Mouse (Mus musculus) midbrain, postnatal 0 days (tissue): ENCODE results near the gene Rybp. TPM values are rescaled to one million over a fixed set of nuclear protein-coding genes. Genes with fewer than 3 reads are reported as not detected.

Experiments
- ATAC-seq: fragments of 200-750 bp; cut with Nextera tagmentation; 2 replicates; pipeline ENCODE4 v1.8.0; 2017; ENCODE audit warnings: moderate number of reproducible peaks, mild to moderate bottlenecking, moderate TSS enrichment, moderate library complexity; ENCODE audit not compliant: low FRiP score
- DNase-seq: peaks from one replicate; pipeline ENCODE4 v3.0.0-alpha.2; 2015; ENCODE audit warnings: low spot score
- H3K27ac ChIP-seq: fragments of 300-500 bp; sonication (generic); 2 replicates; pipeline ENCODE4 v1.5.1; 2014; ENCODE audit warnings: low read depth, mild to moderate bottlenecking, low read length, mixed read lengths
- H3K27me3 ChIP-seq: fragments of 300-500 bp; sonication (generic); 2 replicates; pipeline ENCODE4 v1.6.1; 2014; ENCODE audit warnings: low read length, control low read depth, mixed read lengths; ENCODE audit not compliant: insufficient read depth
- H3K36me3 ChIP-seq: fragments of 300-500 bp; sonication (generic); 2 replicates; pipeline ENCODE4 v1.6.1; 2014; ENCODE audit warnings: low read length, control low read depth, mixed read lengths; ENCODE audit not compliant: insufficient read depth
- H3K4me1 ChIP-seq: fragments of 300-500 bp; sonication (generic); 2 replicates; pipeline ENCODE4 v1.6.1; 2014; ENCODE audit warnings: mild to moderate bottlenecking, control low read depth, antibody characterized with exemption, low read length, mixed read lengths; ENCODE audit not compliant: insufficient read depth
- H3K4me2 ChIP-seq: fragments of 300-500 bp; sonication (generic); 2 replicates; pipeline ENCODE4 v1.6.1; 2014; ENCODE audit warnings: low read depth, mild to moderate bottlenecking, low read length, mixed read lengths; ENCODE audit not compliant: poor library complexity, severe bottlenecking
- H3K4me3 ChIP-seq: fragments of 300-500 bp; sonication (generic); 2 replicates; pipeline ENCODE4 v1.5.1; 2014; ENCODE audit warnings: low read depth, mild to moderate bottlenecking, low read length, moderate library complexity
- H3K9ac ChIP-seq: fragments of 300-500 bp; sonication (generic); replicated peaks from 2 replicates; pipeline ENCODE4 v1.6.1; 2014; ENCODE audit warnings: mild to moderate bottlenecking, low read length, moderate library complexity, mixed read lengths; ENCODE audit not compliant: poor library complexity, severe bottlenecking
- H3K9me3 ChIP-seq: fragments of 300-500 bp; sonication (generic); 2 replicates; pipeline ENCODE4 v1.6.1; 2016; ENCODE audit warnings: low read length, control low read depth
- CTCF ChIP-seq: IDR thresholded peaks from 2 replicates; pipeline ENCODE4 v1.5.1; 2016; ENCODE audit warnings: antibody characterized with exemption, mild to moderate bottlenecking
- WGBS: fragments of 180-500 bp; shearing (Covaris S2); extraction: QIAGEN DNeasy Blood & Tissue Kit; methylation state at CpG from one replicate; pipeline ENCODE4 v1.1.7; 2014; 5-methylcytosine and 5-hydroxymethylcytosine counted together
- polyA plus RNA-seq: library from polyadenylated mRNA; unstranded; fragments of >200 nt; fragmentation: Nextera tagmentation; extraction: Ambion mirVana; gene quantifications from 2 replicates; pipeline ENCODE4 v1.2.1, GENCODE M21; 2015
- total RNA-seq: library from RNA; depleted of rRNA; stranded (reverse); fragments of >200 nt; gene quantifications from 2 replicates; pipeline ENCODE4 v1.2.3, GENCODE M21; 2014

The Rybp gene
- total and polyA plus RNA-seq, 2 experiments from 2014 or later: 29.6 to 36.0 TPM

DNA sequence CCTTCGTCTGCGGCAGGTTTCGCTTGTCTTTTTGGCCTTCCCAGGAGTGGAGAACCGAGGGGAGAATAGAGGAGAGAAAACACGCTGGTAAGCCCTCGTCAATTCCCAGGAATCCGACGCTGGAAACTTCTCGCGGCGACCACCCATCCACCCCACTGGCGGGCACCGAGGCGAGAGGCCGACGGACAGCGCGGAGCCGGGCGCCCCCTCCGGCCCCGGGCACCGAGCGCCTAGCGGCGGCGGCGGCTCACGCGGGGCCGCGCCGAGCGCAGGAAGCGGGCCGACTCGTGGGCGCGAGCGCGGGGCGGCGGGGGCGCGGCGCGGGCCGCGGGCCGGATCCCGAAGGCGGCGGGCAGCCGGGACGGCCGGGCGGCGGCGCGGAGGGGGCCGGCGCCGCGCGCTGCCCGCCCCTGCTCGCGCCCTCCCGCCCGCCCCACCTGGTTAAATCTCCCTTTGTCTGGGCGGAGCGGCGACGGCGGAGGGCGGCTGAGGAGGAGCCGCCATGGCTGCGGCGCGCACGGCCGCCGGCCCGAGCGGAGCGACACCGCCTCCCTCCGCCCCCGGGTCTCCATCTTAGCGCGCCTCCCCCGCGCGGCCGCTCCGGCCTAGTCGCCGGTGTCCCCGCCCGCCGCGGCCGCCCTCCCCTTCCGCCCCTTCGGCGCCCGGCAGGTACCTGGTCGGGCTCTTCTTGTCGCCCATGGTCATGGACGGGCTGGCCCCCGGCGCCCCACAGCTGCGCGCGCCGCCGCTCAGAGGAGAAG lies 532 bp downstream of the Rybp start:
- Histone ChIP-seq H3K4me2 (peak overlapping the region; percentile 67), H3K9me3 (no peaks in the 10 kb centered on the region)
- peak; percentile 66 for DNase-seq

DNA sequence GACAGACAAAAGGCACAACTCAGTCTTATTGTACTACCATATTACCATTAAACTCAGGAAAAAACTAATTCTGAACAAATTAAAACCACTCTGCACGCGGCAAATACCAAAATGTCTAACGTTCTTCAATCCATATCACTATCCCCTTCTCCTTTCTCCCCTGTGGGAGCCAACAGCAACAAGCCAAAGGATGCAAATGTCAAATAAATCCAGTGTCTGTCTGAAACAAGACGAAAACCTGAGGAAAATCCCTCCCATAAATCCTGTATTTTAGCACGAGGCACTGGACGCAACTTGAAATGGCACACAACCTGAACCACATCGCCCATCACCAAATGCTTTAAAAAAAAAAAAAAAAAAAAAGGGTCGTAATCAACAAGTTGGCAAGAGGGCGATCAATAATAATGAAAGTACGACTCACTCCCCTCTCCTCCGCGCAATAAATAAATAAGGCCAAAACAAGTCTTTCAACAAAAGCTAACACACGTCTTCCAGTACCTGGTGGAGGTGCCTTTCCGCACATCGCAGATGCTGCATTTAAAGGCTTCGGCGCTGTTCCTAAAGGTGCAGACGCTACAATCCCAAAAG lies 1.2 kb downstream of the Rybp start:
- Histone ChIP-seq H3K9ac (peak overlapping the region; percentile 96), H3K4me2 (peak overlapping the region; percentile 67), H3K9me3 (no peaks in the 10 kb centered on the region), H3K36me3 (no peaks in the 10 kb centered on the region), H3K4me1 (peaks cover 3% of the 10 kb centered on the region; the same call in 1 of the 2 replicates), H3K27me3 (no peaks in the 10 kb centered on the region; the same call in 1 of the 2 replicates), H3K4me3 (peak overlapping the region; percentile 67), H3K27ac (peak overlapping the region; percentile 94)
- ATAC-seq: no peak
- 2% methylated on average over 18 of the region's 18 CpGs for WGBS
- DNase-seq: no peak
- TF ChIP-seq CTCF: no peak

More for the DNA sequence above, 532 bp downstream of the Rybp start:
- Histone ChIP-seq H3K36me3 (no peaks in the 10 kb centered on the region), H3K9ac (peak overlapping the region; percentile 96), H3K4me1 (peaks cover 3% of the 10 kb centered on the region; the same call in 1 of the 2 replicates), H3K4me3 (peak overlapping the region; percentile 67), H3K27ac (peak overlapping the region; percentile 94), H3K27me3 (no peaks in the 10 kb centered on the region; the same call in 1 of the 2 replicates)
- ATAC-seq: peak; percentile 80
- TF ChIP-seq CTCF: no peak; the same call in 1 of the 2 replicates
- WGBS: under 1% methylated on average over 46 of the region's 117 CpGs

DNA sequence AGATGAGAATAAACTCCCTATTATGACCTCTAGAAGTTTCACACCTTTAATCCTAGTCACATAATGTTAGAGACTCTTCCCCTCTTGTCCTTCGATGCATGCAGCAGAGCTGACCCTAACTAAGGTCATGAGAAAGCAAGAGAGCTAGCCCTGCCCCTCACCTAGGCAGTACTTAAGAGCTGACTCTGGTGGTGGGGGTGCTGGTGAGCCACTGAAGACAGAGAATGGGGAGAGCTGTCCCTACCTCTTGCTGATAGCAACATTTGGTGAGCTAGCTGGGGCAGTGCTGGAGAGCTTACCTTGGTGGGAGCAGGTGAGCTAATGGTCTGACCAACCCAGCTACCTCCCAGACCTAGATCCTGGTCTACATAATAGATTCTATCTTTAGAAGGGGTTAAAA lies 8.4 kb downstream of the Rybp start:
- WGBS: 95% methylated on average over 1 of the region's 1 CpGs
- TF ChIP-seq CTCF: no peak
- ATAC-seq: no peak

DNA sequence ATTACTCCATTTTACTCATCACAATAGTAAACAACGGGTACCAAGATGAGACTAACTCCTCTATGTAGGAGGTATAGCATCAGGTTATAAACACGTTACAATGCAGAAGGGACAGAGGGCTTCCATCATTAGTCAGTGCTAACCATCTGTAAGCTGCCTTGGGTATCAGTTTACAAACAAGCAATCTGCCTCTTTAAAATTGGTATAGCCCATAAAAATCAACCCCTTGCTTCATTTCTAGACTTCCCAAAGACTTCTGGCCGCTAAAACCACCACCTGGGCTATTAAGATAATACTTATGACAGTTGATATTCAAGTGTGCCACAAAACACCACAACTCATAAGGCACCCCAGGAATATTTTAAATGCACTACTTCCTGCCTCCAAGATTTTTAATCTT lies 10.9 kb downstream of the Rybp start:
- H3K9ac ChIP-seq: no peak overlapping the region
- TF ChIP-seq CTCF: no peak
- H3K36me3 ChIP-seq: no peaks in the 10 kb centered on the region
- WGBS: 89% methylated on average over 3 of the region's 3 CpGs
- no peaks in the 10 kb centered on the region for H3K9me3 ChIP-seq
- H3K4me3 ChIP-seq: no peak overlapping the region
- DNase-seq (no peak), ATAC-seq (no peak)
- no peak overlapping the region for H3K4me2 ChIP-seq
- H3K4me1 ChIP-seq: peaks cover 6% of the 10 kb centered on the region; the same call in 1 of the 2 replicates
- H3K27me3 ChIP-seq: no peaks in the 10 kb centered on the region
- no peak overlapping the region for H3K27ac ChIP-seq

More for the DNA sequence above, 8.4 kb downstream of the Rybp start:
- no peak for DNase-seq
- Histone ChIP-seq H3K4me2 (no peak overlapping the region), H3K9me3 (no peaks in the 10 kb centered on the region), H3K27me3 (no peaks in the 10 kb centered on the region), H3K36me3 (no peaks in the 10 kb centered on the region), H3K9ac (no peak overlapping the region), H3K4me3 (no peak overlapping the region), H3K4me1 (peaks cover 6% of the 10 kb centered on the region; the same call in 1 of the 2 replicates), H3K27ac (no peak overlapping the region)

DNA sequence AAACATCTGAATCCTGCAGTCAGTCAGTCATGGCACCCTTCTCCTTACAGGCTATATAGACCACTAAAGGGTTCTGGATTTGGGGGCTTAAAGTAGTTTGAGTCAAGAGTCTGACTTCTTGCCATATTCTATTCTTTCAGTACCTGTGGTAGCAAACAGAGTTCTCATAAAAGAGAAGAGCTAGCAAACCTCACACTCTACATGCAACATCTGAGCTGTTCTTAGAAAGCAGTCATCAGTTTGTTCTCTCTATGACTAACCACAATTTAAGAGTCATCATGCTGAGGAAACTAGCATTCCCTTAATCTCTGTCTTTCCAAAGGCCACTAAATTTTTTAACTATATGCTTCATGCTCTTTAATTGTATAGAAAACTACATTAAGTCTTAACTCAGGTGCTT lies 11.6 kb downstream of the Rybp start:
- no peaks in the 10 kb centered on the region for H3K36me3 ChIP-seq
- H3K4me3 ChIP-seq: no peak overlapping the region
- TF ChIP-seq CTCF: no peak
- H3K4me2 ChIP-seq: no peak overlapping the region
- H3K9me3 ChIP-seq: no peaks in the 10 kb centered on the region
- no peak for ATAC-seq
- DNase-seq: no peak
- H3K27me3 ChIP-seq: no peaks in the 10 kb centered on the region
- H3K27ac ChIP-seq: no peak overlapping the region
- H3K4me1 ChIP-seq: peaks cover 6% of the 10 kb centered on the region; the same call in 1 of the 2 replicates
- no peak overlapping the region for H3K9ac ChIP-seq

DNA sequence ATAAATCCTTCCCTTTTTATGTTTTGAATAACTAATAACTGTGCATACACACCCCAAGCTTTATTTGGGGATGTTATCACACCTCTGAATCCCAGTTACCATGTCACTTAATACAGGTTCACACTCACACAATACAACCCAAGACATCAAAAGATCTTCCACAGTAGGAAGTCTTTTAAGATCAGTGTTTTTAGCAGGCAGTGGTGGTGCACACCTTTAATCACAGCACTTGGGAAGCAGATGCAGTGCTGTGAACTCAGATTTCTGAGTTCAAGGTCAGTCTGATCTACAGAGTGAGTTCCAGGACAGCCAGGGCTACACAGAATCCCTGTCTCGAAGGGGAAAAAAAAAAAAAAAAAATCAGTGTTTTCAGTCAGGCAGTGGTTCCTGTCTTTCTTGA lies 13.7 kb downstream of the Rybp start:
- Histone ChIP-seq H3K9me3 (no peaks in the 10 kb centered on the region), H3K4me1 (no peaks in the 10 kb centered on the region), H3K4me3 (no peak overlapping the region), H3K36me3 (no peaks in the 10 kb centered on the region), H3K27me3 (no peaks in the 10 kb centered on the region), H3K27ac (no peak overlapping the region), H3K9ac (no peak overlapping the region), H3K4me2 (no peak overlapping the region)
- no peak for TF ChIP-seq CTCF
- WGBS: 65% methylated on average over 1 of the region's 1 CpGs
- DNase-seq (no peak), ATAC-seq (no peak)
